Mouse (Mus musculus): ENCODE results near the gene Ampd1.

The Ampd1 gene

GRCm38 (mm10) chr3:103102454-103103390 is 28.9 kb downstream of the Ampd1 start, which contains the start of gene Dennd2c:
Gene Dennd2c, plus strand, starts transcription at chr3:103102604.
- peak; percentile 90 for DNase-seq (ENCODE audit: low spot score)

- DNase-seq (ENCODE audit: low spot score): no peak
Measured at GRCm38 (mm10) chr3:103107565-103108240, 33.9 kb downstream of the Ampd1 start.

- no peak for DNase-seq (ENCODE audit: low spot score)
Measured at GRCm38 (mm10) chr3:103112216-103112615, 38.4 kb downstream of the Ampd1 start.

- DNase-seq (ENCODE audit: low spot score): no peak
Measured at GRCm38 (mm10) chr3:103123636-103124035, 49.8 kb downstream of the Ampd1 start.

- no peak for DNase-seq (ENCODE audit: low spot score)
Measured at GRCm38 (mm10) chr3:103126138-103126537, 52.3 kb downstream of the Ampd1 start.

- DNase-seq (ENCODE audit: low spot score): no peak
Measured at GRCm38 (mm10) chr3:103127177-103127576, 53.4 kb downstream of the Ampd1 start.

GRCm38 (mm10) chr3:103127721-103128120 is 53.9 kb downstream of the Ampd1 start:
- no peak for DNase-seq (ENCODE audit: low spot score)

- no peak for DNase-seq (ENCODE audit: low spot score)
Measured at GRCm38 (mm10) chr3:103128251-103128650, 54.4 kb downstream of the Ampd1 start.

GRCm38 (mm10) chr3:103129367-103130159 is 55.7 kb downstream of the Ampd1 start:
- peak; percentile 93 for DNase-seq (ENCODE audit: low spot score)

GRCm38 (mm10) chr3:103130236-103130751 is 56.5 kb downstream of the Ampd1 start:
- DNase-seq (ENCODE audit: low spot score): peak; percentile 69

GRCm38 (mm10) chr3:103133098-103133497 is 59.3 kb downstream of the Ampd1 start:
- no peak for DNase-seq (ENCODE audit: low spot score)

GRCm38 (mm10) chr3:103136414-103137077 is 62.7 kb downstream of the Ampd1 start:
- DNase-seq (ENCODE audit: low spot score): no peak

- DNase-seq (ENCODE audit: low spot score): no peak
Measured at GRCm38 (mm10) chr3:103139047-103139446, 65.2 kb downstream of the Ampd1 start.

GRCm38 (mm10) chr3:103140095-103140838 is 66.5 kb downstream of the Ampd1 start:
- peak; percentile 62 for DNase-seq (ENCODE audit: low spot score)

GRCm38 (mm10) chr3:103141287-103141686 is 67.5 kb downstream of the Ampd1 start:
- DNase-seq (ENCODE audit: low spot score): no peak

GRCm38 (mm10) chr3:103142366-103142765 is 68.6 kb downstream of the Ampd1 start:
- DNase-seq (ENCODE audit: low spot score): no peak

GRCm38 (mm10) chr3:103145336-103145735 is 71.5 kb downstream of the Ampd1 start:
- DNase-seq (ENCODE audit: low spot score): no peak

GRCm38 (mm10) chr3:103145791-103146190 is 72.0 kb downstream of the Ampd1 start:
- no peak for DNase-seq (ENCODE audit: low spot score)

GRCm38 (mm10) chr3:103146330-103147166 is 72.7 kb downstream of the Ampd1 start:
- DNase-seq (ENCODE audit: low spot score): no peak

GRCm38 (mm10) chr3:103147775-103148174 is 74.0 kb downstream of the Ampd1 start:
- no peak for DNase-seq (ENCODE audit: low spot score)
